Mouse (Mus musculus) G1E (cell line): ENCODE results near the gene Lrr1.

Source experiments
- CTCF ChIP-seq: IDR thresholded peaks from 2 replicates; pipeline ENCODE4 v1.5.1; 2012; ENCODE audit warnings: low read depth, low read length, inconsistent platforms, mixed read lengths
- GATA1 ChIP-seq: IDR thresholded peaks from 2 replicates; pipeline ENCODE4 v1.6.1; 2012; ENCODE audit warnings: borderline replicate concordance, low read length, inconsistent platforms, mixed read lengths
- GATA2 ChIP-seq: IDR thresholded peaks from 2 replicates; pipeline ENCODE4 v1.6.1; 2012; ENCODE audit warnings: low read depth, low read length, inconsistent platforms, borderline replicate concordance
- POLR2AphosphoS5 ChIP-seq: IDR thresholded peaks from 2 replicates; pipeline ENCODE4 v1.6.1; 2012; ENCODE audit warnings: low read depth, low read length, inconsistent platforms; ENCODE audit not compliant: insufficient replicate concordance
- TAL1 ChIP-seq: conservative IDR thresholded peaks from 2 replicates; pipeline ENCODE4 v1.6.1; 2012; ENCODE audit warnings: low read depth, low read length, inconsistent platforms, mixed read lengths

DNA sequence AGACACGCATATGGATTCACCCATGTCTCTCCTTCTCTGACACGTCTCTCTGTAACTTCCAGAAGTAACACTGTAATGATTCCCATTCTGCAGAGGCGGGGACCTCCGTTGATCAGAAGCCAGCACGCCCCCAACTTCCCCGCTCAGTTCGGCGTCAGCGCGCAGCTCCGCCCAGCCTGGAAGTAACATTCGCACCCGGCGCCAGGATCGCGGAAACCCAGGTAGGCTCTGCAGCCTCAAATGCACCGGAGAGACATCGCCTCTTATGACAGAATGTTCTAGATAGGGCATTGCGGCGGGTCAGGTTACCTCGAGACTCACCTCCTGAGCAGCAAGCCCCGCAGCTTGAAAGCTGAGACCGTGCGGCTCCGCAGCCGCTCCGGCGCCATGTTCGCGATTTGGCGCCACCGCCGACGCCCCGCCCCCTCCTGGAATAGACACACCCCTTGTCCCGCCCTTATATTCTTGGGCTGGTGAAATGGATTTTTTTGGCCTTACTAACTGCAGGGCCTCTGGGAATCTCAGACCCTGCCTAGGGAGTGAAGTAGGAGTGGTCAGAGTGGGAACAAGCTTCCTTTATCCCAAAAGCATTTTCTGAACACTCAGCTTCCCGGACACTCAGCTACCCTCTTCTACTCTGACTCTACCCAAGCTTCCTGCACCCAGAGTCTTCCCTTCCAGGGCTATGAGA, 59.3 kb downstream of the Lrr1 start, which contains the start of gene Pole2:
- TF ChIP-seq GATA1 (no peak), TAL1 (no peak), GATA2 (no peak), CTCF (no peak), POLR2AphosphoS5 (no peak)
